Mouse (Mus musculus) stomach, postnatal 0 days (tissue): ENCODE measurements around the gene Hmga2. TPM values are rescaled to one million over a fixed set of nuclear protein-coding genes. Genes with fewer than 3 reads are reported as not detected.
"Not testable (repeated sequence)": the region's sequence is repeated elsewhere in the genome, so short reads cannot be mapped to it uniquely, and the experiment has no call there.

Source experiments
- ATAC-seq: fragments of 200-750 bp; cut with Nextera tagmentation; 2 replicates; pipeline ENCODE4 v1.8.0; 2017; ENCODE audit not compliant: low FRiP score, low TSS enrichment
- DNase-seq: peaks from one replicate; pipeline ENCODE4 v3.0.0-alpha.2; 2016; ENCODE audit warnings: low spot score
- H3K27ac ChIP-seq: fragments of 300-500 bp; sonication (generic); replicated peaks from 2 replicates; pipeline ENCODE4 v1.5.1; 2014; ENCODE audit warnings: mild to moderate bottlenecking, control low read depth
- H3K27me3 ChIP-seq: fragments of 300-500 bp; sonication (generic); 2 replicates; pipeline ENCODE4 v1.6.1; 2014; ENCODE audit warnings: low read length; ENCODE audit not compliant: control insufficient read depth, insufficient read depth
- H3K36me3 ChIP-seq: fragments of 300-500 bp; sonication (generic); 2 replicates; pipeline ENCODE4 v1.6.1; 2014; ENCODE audit warnings: low read length, mixed read lengths; ENCODE audit not compliant: control insufficient read depth, insufficient read depth
- H3K4me1 ChIP-seq: fragments of 300-500 bp; sonication (generic); replicated peaks from 2 replicates; pipeline ENCODE4 v1.6.1; 2014; ENCODE audit warnings: antibody characterized with exemption; ENCODE audit not compliant: control insufficient read depth, insufficient read depth
- H3K4me2 ChIP-seq: fragments of 300-500 bp; sonication (generic); replicated peaks from 2 replicates; pipeline ENCODE4 v1.6.1; 2014; ENCODE audit warnings: low read depth, mild to moderate bottlenecking, control low read depth, moderate library complexity
- H3K4me3 ChIP-seq: fragments of 300-500 bp; sonication (generic); 2 replicates; pipeline ENCODE4 v1.5.1; 2014; ENCODE audit warnings: low read depth, low read length, control low read depth
- H3K9ac ChIP-seq: fragments of 300-500 bp; sonication (generic); 2 replicates; pipeline ENCODE4 v1.6.1; 2014; ENCODE audit warnings: mild to moderate bottlenecking, low read length, control low read depth, mixed read lengths
- H3K9me3 ChIP-seq: fragments of 300-500 bp; sonication (generic); 2 replicates; pipeline ENCODE4 v1.6.1; 2016; ENCODE audit warnings: low read length; ENCODE audit not compliant: control insufficient read depth
- CTCF ChIP-seq: IDR thresholded peaks from 2 replicates; pipeline ENCODE4 v1.5.1; 2016; ENCODE audit warnings: antibody characterized with exemption, low read depth, mild to moderate bottlenecking, moderate library complexity
- EP300 ChIP-seq: optimal IDR thresholded peaks from 2 replicates; pipeline ENCODE3; 2016; ENCODE audit warnings: antibody characterized with exemption
- WGBS: fragments of 180-500 bp; shearing (Covaris S2); extraction: QIAGEN DNeasy Blood & Tissue Kit; methylation state at CpG from one replicate; pipeline ENCODE4 v1.1.7; 2014; 5-methylcytosine and 5-hydroxymethylcytosine counted together
- polyA plus RNA-seq: library from polyadenylated mRNA; unstranded; fragments of >200 nt; fragmentation: Nextera tagmentation; extraction: Ambion mirVana; gene quantifications from 2 replicates; pipeline ENCODE4 v1.2.1, GENCODE M21; 2015

The Hmga2 gene
- polyA plus RNA-seq, 1 experiment from 2014 or later = 3.6 TPM

DNA sequence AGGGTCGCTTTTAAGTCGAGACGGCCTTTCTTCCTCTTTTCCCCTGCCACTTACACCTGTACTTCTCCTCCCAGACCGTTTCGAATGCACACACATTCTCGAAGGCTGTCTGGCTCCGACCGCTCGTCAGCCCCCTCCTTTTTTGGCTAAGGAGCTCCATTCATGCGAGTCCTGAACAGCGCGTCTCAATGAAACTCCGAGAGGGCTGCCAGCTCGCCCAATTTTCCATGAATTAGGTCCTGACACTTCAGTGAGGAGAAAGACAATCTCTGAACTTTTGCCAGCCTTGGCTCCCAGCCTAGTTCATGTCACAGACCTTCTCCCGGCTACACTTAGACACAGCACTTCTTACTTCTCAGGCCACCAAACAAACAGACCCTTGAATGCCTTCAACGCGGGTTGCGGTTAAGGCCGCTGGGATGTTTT lies 98.9 kb downstream of the Hmga2 start:
- ATAC-seq (peak; percentile 49; the same call in 1 of the 2 replicates), DNase-seq (peak; percentile 64)
- WGBS = 16% methylated on average over 19 of the region's 19 CpGs
- Histone ChIP-seq H3K4me3 (0 out of 2 replicates have a peak overlapping the region, but pooled peaks have one; percentile 8), H3K4me1 (no peaks in the 10 kb centered on the region), H3K36me3 (no peaks in the 10 kb centered on the region), H3K9me3 (no peaks in the 10 kb centered on the region), H3K27ac (no peak overlapping the region), H3K4me2 (peak overlapping the region; percentile 32), H3K27me3 (no peaks in the 10 kb centered on the region), H3K9ac (no peak overlapping the region)
- TF ChIP-seq CTCF (no peak), EP300 (no peak)

DNA sequence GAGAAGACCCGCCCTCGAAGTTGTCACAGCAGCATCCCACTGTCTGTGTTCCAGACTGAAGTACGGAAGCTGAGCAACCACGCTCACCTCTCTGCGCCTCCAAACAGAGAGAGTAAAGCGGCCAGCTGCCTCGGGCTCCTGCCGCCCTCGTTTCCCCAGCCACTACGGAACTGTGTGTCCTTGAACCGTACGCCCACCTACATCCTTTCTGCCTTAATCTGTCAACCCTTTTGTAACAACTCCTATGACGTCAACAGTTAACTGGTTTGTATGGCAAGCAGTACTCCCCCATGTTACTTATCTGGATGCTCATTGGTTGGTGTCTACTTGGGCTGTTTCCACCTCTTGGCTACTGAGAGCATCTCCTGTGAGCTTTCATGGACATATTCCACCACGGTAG lies 100.8 kb downstream of the Hmga2 start:
- H3K9ac ChIP-seq = no peak overlapping the region
- H3K4me2 ChIP-seq = no peak overlapping the region
- no peaks in the 10 kb centered on the region for H3K36me3 ChIP-seq
- H3K4me3 ChIP-seq = no peak overlapping the region
- H3K9me3 ChIP-seq = no peaks in the 10 kb centered on the region
- no peaks in the 10 kb centered on the region for H3K4me1 ChIP-seq
- WGBS = 86% methylated on average over 14 of the region's 14 CpGs
- TF ChIP-seq CTCF (no peak), EP300 (no peak)
- H3K27me3 ChIP-seq = no peaks in the 10 kb centered on the region
- H3K27ac ChIP-seq = no peak overlapping the region
- ATAC-seq = no peak
- no peak for DNase-seq

DNA sequence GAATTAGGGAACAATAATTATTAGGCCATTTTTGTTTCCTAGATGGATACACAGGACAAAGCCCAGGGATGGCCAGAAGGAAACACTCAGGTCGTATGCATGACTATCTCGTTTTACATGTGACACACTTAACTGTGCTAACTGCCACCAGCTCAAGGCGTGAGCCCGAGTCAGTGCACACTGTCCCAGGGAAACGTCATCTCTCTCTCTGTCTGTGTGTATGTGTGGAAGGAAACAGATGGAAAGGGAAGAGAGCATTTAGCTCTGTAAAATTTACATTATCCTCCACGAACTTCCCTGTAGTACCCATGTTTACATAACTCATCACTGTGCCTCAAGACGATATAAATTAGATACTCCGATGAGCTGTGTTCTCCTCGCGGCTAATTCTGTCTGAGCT lies 105.1 kb downstream of the Hmga2 start:
- ATAC-seq (no peak), DNase-seq (no peak)
- H3K9me3 ChIP-seq = no peaks in the 10 kb centered on the region
- 43% methylated on average over 10 of the region's 10 CpGs for WGBS
- 0 out of 2 replicates have a peak overlapping the region, but pooled peaks have one; percentile 5 for H3K4me2 ChIP-seq
- H3K36me3 ChIP-seq = no peaks in the 10 kb centered on the region
- H3K4me3 ChIP-seq = no peak overlapping the region
- no peaks in the 10 kb centered on the region for H3K27me3 ChIP-seq
- no peaks in the 10 kb centered on the region for H3K4me1 ChIP-seq
- no peak overlapping the region for H3K27ac ChIP-seq
- no peak for TF ChIP-seq EP300
- no peak for TF ChIP-seq CTCF
- peak overlapping the region; percentile 23; the same call in 1 of the 2 replicates for H3K9ac ChIP-seq

DNA sequence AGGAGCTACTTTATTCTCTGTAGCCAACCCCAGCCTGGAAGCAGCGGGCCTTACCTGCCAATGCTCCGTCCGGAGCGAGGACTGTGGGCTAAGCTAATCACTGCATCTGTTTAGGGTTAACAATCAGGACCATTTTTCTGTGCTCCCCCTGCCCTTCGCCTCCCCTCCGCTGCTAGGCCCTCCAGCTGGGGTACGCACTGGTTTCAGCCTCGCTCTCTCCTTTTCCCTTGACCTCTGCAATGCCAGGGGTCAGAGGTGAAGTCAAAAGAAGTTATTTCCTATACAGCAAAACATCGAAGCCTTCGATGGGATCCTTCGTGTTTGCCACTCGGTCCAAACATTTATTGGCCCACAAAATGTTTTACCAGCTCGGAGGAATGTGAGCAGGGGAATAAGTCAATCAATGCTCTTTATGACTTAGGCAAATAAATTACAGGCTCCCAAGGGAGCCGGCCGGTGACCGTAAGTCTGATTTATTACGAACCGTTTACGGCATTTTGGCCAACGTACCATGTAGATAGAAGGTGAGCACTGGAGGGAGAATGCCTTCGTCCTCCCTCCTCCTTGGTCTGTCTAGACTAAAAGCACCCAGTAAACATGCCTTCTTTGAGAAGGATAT lies 107.0 kb downstream of the Hmga2 start:
- H3K36me3 ChIP-seq = no peaks in the 10 kb centered on the region
- H3K9ac ChIP-seq = no peak overlapping the region
- ATAC-seq = no peak
- no peak overlapping the region for H3K27ac ChIP-seq
- H3K4me1 ChIP-seq = no peaks in the 10 kb centered on the region
- no peak for DNase-seq
- H3K27me3 ChIP-seq = no peaks in the 10 kb centered on the region
- 72% methylated on average over 21 of the region's 21 CpGs for WGBS
- TF ChIP-seq CTCF = no peak
- TF ChIP-seq EP300 = no peak
- H3K4me2 ChIP-seq = peak overlapping the region; percentile 26; the same call in 1 of the 2 replicates
- no peak overlapping the region for H3K4me3 ChIP-seq
- no peaks in the 10 kb centered on the region for H3K9me3 ChIP-seq

DNA sequence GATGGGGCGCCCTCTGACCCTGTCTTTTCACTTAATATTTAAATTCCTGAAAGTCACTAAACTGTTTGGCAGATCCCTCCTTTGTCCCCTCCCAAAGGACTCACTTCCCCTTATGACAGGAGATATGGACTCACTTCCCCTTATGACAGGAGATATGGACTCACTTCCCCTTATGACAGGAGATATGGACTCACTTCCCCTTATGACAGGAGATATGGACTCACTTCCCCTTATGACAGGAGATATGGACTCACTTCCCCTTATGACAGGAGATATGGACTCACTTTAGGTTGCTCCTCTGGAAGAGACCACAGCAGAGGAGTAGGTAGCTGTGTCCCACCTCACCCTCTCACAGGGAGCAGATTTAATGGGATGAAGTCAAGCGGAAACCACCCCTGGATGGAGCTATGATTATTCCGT lies 110.1 kb downstream of the Hmga2 start:
- 78% methylated on average over 3 of the region's 3 CpGs for WGBS
- not testable (repeated sequence) for H3K27me3 ChIP-seq, H3K9ac ChIP-seq, DNase-seq, ATAC-seq, H3K36me3 ChIP-seq, H3K4me3 ChIP-seq, H3K9me3 ChIP-seq, H3K4me2 ChIP-seq, H3K27ac ChIP-seq, H3K4me1 ChIP-seq

DNA sequence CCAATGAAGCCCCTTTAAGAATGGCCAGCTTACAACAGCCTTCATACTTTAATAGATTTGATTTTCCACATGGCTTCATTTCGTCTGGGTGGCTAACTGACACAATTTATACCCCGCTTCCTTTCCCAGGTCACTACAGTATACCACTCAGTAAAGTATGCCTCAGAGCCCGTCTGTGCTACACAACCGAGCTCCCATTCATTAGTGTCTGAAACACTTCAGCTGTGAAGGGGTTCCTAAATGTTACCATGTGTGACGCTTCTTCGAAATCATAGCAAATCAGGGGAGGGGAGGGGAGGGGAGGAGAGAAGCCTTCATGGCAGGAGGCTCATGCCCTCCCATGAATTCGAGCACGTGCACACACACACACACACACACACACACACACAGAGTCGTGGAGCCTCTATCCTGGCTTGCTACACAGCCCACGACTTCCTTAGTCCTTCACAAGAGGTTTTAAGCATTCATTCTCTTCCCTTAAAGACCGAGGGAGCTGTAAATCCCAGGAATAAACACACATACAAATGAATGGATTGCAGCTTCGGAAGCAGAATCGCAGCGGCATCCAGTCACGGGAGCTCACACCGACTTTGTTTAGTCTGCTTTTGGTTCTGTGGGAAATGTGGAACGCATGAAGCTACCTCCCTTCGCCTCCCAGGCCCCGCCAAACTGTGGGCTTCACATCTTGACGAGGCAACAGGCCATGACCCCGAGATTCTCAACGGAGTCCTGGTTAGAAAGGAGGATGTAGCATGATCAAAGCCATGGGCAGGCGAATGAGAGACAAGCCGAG lies 110.7 kb downstream of the Hmga2 start:
- H3K4me2 ChIP-seq = peak overlapping the region; percentile 39
- H3K9me3 ChIP-seq = no peaks in the 10 kb centered on the region
- no peak for TF ChIP-seq CTCF
- TF ChIP-seq EP300 = no peak
- peak overlapping the region; percentile 10; the same call in 1 of the 2 replicates for H3K4me3 ChIP-seq
- no peaks in the 10 kb centered on the region for H3K4me1 ChIP-seq
- no peak for DNase-seq
- H3K27me3 ChIP-seq = no peaks in the 10 kb centered on the region
- WGBS = 34% methylated on average over 24 of the region's 24 CpGs
- no peak overlapping the region for H3K27ac ChIP-seq
- no peaks in the 10 kb centered on the region for H3K36me3 ChIP-seq
- no peak overlapping the region for H3K9ac ChIP-seq
- no peak for ATAC-seq
